Mouse (Mus musculus) layer of hippocampus, postnatal 14 days (tissue): Measurements from ENCODE around the gene Ntng1. TPM values are rescaled to one million over a fixed set of nuclear protein-coding genes. Genes with fewer than 3 reads are reported as not detected.
A peak's percentile ranks its signal among the peaks of the same experiment; 100 is the strongest.

Experiments
- DNase-seq, 2 experiments: peaks; one replicate each; pipeline ENCODE4 v3.0.0; 2021 to 2022; ENCODE audit warnings: low spot score in 2 of 2, mixed read lengths in 1 of 2
- total RNA-seq, 2 experiments: library from RNA; stranded (reverse); gene quantifications; 2 replicates each; pipeline ENCODE4 v1.2.3; 2021

The Ntng1 gene
- total RNA-seq, 2 experiments from 2014 or later = 21.5 to 38.6 TPM

DNA sequence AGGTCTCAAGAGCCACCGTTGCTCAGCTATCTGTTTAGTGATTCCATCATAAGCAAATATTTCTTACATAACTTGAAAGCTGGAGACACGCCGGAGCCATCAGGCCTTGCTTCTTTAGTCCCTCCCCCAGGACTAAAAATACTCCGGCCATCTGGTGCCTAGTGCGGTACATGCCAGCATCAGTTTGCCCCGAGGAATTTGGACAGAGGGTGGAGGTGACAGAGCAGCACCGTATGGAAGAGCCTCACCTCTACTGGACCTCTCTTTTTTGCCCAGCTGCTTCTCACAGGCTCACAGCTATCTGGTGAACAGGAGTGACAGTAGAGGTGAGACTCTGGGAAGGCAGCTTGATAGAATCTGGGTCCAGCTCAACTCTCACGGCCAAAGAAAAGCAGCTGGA is 211.6 kb downstream of the Ntng1 start:
- no peak for DNase-seq

DNA sequence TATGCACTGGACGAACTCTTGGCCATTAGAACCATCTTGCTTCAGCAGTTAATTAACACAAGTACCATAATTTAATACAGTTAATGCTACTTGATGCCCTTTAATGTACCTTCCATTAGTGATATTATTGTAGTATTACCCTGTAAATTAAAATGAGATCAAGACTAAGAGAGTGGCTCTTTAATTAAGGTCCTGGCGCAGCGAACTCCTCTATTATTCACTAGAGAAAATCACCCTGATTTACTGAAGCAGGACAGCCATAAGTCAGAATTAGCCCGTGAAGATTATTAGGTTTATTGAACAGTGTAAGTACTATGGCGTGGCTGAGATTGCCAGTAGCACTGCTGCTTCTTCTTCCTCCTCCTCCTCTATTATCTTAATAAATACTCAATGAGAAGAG is 212.8 kb downstream of the Ntng1 start:
- no peak for DNase-seq

DNA sequence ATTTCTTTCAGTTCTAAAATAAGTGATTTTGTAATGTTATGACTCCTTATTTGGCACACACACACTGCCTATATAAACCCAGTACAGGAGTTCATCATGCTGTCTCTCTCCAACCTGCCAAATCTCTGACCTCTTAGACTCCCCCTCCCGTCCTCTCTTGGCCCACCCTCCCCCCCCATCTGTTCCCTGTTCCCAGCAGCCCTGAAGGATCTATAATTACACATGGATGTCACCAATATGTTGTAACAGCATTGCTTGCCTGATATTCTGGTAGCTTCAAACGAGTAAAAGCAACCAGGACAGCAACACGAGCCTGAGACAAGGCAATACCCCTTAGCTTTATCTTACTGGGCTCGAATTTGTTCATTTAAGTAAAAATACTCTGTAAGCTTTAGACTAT is 220.0 kb downstream of the Ntng1 start:
- DNase-seq = no peak

DNA sequence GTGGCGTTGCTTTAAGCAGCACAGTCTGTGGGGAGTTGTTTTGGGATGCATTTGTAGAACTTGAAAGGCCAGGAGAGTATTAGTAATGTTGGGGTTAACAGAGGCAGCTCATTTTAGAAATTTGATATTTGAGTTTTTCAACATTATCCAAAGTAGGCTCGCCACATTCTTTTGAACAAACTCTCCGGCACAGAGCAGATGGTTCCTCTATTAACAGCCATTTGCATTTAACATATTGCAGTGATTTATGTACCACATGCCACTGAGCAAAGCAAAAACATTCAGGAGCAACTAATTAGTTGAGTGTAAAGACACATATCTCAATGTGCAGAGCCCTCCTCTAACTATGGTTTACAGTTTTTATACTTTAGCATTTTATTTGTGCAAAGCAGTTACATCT is 224.8 kb downstream of the Ntng1 start:
- peak in 1 of 2 experiments; percentile 71 for DNase-seq

DNA sequence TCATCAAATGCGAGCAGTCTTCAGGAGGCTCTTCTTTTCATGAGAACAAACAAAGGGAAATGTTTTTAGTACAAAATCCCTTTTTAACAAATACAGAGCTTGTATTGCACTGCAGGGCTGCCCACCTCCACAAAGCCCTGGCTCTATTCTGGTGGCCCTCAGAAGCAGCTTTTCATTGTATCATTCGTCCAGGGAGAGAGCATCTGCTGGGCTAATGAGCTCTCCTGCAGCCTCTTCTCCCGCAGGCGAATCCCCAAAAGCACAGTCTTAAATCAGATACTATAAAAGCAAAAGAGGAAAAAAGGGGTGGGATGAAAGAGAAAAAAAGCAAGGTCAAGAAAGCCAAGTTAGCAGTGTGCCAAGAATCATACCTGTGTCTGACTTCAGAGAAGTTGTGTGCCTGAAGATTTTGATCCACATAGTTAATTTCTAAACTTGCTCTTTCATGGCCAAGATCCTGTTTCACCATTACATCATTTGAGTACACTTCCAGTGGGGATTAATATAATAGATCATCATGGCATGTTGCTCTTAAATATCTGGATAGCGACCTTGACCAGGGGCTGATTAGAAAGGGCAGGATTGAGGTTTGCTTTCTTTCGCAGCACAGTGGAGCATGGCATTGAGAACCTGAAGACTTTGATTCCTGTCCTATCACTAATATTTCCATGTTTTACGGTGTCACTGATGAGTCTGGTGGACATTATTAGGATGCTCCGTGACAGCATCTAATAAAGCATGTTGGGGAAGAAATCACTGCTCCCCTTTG is 225.7 kb downstream of the Ntng1 start:
- no peak for DNase-seq

DNA sequence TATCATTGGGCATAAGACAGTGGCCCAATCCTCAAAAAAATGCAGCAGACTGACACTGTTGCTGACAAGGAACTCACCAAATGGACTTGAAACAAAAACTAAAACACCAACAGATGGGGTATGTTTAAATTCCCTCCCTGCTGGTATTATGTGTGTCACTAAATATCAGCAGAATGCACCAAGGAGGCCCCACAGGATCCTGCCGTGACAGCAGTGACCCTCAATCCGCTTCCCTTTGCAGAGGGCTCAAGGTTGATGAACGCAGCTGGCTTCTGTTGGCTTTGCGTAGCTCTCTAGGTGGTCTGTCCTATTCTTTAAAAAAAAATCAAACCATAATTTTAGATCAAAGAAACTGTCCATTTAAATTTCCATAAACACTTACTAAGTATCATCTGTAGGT is 226.7 kb downstream of the Ntng1 start:
- no peak for DNase-seq

DNA sequence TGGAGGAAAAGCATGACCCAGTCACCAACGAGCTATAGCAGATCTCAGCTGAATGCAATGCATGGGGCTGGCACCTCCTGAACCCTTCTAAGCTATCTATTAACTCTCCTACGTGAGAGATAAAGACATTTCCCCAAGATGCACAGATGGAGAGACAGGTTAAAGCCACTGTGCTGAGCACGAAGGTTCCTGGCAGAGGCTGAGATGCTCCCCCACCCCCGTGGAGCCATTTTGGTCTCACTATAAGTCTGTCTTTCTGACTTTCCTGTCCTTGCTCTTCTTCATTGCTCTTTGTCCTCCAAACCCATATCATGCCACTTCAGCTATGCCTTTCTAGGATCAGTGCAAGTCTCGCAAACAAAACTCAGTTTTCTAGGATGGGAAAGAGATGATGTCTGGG is 229.6 kb downstream of the Ntng1 start:
- no peak for DNase-seq

DNA sequence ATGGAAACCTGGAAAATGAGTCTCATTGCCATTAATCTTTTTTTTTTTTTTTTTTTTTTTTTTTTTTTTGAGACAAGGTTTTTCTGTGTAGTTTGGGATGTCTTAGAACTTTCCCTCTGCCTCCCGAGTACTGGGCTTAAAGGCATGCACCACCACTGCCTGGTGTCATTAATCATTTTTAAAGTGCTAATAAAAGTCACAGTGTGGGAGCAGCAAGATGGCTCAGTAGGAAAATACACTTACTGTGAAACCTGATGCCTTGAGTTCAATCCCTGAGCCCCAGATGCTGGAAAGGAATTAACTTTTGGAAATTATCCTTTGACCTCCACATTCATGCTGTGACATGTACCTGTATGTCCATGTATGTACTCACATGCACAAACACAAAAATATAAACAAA is 253.2 kb downstream of the Ntng1 start:
- no peak for DNase-seq

DNA sequence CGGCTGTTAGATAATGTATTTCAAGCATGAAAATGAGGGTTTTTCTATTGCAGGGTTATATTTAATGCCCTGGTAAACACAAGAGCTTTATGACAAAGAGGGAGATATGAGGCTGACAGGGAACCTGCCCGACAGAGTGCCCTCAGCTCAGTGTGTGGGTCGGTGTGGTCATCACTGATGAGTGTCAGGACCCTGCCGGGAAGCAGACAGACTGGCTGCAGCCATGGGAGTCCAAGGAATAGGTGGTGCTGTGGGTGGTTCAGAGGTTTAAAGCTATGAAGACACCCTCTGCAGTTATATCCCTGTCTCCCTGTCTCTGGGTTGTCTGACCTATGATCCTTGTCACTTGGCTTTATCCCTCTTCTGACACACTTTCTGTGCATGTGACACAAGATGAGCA is 258.1 kb downstream of the Ntng1 start:
- DNase-seq = no peak

DNA sequence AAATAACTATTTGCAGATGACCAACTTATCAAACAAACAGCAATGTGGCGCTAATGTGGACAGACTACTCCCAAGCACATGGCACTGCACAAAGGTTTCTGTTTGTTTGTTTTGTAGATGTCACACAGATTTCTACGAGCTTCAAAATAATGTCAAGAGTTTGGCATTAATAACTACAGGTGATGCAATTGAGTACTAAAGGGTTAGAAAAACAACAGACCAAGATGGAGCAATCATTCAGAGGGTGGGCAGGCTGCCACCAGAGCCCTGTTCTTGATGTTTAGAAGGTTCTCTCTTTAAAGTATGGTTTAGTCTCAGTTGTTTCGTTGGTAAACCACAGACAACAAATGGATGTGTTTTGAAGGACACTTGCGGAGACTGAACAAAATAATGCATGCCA is 264.8 kb downstream of the Ntng1 start:
- DNase-seq = no peak

DNA sequence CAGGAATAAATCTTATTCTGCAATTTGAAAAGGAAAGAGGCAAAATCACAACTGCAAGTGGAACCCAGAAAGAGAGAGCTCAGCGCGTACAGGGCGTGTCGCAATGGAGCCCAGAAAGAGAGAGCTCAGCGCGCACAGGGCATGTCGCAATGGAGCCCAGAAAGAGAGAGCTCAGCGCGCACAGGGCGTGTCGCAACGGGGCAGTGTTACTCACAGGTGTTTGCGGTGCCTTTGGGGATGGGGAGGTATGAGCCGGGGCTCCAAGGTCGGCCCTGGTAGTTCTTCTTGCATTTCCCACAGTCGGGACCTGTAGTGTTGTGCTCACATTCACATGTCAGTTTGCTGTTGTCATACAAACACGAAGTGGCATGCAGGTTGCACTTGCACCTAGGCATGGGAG is 271.8 kb downstream of the Ntng1 start:
- DNase-seq = no peak

DNA sequence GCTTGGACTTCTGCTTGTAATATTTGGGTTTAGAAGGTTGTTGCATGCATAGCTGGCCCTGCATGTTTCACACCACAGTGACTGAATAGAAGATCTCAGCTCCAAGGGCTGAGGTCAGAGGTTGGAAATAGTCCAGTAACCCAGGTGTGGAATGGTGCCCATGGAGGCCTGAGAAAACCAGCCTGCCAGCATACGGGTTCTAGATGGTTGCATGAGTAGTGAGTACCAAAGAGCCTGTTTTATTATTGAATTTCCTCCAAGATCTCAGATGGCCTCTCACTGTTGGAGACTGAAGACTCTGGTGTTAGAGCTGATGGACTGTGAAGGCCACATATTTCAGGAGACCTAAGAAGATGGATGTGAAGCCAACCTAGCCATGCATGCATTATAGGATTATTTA is 285.5 kb downstream of the Ntng1 start:
- no peak for DNase-seq

DNA sequence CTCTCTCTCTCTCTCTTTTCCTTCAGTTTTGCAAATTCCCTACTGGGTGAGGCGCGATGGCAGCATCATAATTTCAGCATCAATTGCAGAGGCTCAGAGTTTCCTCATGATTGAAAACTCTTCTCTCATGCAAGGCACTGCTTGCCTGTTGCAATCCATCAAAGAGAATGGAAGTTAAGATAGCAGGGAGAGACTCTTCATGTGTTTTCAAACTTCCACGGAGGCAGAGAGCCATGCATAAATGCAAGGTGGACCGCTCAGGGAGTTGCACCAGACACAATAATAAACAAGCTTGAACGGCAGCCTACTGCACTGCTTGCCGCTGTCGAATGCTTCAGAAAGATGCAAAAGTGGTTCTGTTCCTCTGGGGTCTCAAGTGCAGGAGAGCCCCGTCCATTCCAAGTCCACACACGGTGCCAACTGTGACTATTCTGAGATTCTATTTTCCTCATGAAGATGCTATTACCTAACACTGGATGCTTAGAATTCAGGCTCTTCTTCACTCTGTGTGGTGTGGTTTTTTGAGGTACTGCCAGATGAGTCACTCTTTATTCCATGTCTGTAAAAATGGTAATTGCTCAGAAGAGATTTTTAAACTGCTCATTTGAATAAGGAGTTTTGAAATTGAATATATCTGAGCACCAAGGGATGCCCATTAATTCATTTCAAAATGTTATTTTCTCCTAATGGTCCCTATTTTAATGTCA is 289.2 kb downstream of the Ntng1 start:
- DNase-seq = peak in 1 of 2 experiments; percentile 18

DNA sequence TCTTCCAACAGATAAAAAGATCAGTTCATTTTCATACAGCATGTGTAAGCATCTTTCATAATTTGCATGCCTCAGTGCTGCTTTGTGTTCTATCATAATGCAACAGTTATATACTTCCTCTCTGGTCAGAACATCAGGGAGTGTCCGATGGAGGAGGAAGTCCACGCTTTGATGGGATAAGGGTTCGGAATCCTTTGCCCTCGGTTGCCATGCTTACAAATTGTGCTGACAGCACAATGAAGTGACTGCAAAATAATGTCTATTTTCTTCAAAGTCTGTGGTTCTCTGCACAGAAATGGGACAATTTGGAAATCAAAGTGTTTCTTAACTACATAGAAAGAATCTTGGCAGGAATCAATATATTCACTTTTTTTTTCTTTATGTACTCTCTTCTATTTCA is 297.2 kb downstream of the Ntng1 start:
- DNase-seq = no peak

DNA sequence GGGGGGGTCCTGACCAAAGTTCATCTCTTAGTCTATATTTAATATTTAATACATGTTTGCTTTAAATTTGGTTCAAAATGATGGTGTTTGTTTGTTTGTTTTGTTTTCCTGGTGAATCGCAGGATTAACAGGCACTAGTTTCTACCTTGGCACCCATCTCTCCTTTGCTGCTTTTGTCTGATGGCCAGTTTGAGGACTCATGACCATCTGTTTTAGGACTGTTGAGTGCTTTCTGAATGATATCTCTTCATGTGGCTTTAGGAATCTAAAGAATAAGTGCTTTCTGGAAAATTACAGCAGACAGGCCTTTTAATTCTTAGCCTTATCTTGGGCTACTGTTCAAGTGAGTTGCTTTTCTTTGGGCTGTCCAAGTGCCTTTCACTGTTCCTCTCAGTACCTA is 318.0 kb downstream of the Ntng1 start:
- DNase-seq = no peak

DNA sequence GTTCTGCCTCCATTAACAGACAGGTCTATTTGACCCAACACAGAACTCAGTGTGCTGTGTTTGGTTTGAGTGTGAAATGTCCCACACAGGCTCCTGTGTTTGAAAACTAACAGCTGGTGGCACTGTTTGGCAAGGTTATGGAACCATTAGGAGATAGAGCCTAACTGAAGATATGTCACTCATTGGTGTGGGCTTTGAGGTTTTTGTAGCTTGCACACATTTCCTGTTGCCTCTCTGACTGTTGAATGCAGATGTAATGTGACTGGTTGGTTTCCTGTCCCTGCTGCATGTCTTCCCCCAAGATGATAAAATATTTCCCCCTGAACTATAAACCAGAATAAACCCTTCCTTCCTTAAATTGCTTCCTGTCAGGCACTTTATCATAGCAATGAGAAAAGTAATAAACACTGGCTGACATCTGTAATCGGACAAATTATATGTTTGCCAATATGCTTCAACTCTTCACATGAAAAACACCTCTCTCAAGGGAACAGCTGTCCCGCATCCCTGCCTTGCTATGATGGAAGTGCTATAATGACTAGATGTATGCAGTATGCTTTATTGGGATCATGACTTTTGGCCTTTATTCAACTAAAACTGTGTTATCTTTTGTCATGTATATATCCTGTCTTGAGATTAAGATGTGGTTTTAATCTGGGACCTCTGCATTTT is 320.9 kb downstream of the Ntng1 start:
- DNase-seq = no peak

DNA sequence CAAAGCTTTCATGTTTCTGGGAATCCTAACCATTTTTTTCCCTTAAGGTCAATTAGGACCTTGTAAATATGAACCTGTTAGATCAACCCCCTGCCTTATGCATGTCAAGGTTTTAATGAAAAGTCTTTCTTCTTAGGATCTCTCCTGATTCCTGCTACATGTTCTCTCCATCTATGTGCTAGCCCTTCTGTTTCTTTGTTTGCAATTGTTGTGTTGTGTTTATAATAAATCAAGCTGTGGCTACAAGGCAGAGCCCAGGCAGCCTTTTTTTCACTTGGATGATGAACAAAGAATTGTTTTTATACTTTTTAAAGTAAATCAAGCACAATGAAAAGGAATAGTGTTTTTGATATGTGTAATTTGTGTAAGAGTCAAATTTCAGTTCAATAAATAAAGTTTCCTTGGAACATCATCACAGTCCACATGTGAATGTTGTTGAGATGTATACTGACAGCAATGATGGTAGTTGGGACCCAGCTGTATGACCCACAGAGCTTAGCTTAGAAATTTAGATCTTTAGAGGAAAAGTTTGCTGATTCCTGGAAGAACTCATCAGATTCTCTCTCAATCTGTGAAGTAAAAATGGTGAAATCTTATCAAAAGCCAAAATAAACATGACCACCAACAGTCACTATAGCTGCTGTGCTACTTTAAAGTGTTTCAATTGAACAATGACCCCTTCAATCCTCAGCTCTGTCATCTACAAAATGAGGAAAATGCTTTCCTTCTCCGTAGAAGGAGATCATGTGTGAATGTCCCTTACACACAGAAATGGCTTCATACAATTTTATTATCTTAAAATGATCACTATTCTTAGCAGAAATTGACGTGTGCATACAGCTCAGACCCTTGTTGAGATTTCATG is 324.8 kb downstream of the Ntng1 start:
- no peak for DNase-seq

DNA sequence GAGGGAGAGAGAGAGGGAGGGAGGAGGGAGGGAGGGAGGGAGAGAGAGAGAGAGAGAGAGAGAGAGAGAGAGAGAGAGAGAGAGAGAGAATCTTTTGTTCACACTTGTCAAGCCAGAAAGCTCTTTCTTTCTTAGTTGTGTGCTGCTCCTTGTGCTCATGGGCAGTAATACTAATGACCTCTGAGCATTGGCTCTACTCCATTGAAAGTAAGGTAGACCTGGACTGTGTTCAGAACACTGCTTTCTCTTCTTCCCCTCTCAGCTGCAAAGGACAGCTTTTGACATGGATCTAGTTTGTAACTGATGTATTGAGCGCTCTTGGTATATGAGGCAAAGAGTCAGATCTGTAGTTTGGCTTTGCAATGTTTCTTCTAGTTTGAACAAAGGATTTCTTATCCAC is 334.7 kb downstream of the Ntng1 start:
- no peak for DNase-seq

DNA sequence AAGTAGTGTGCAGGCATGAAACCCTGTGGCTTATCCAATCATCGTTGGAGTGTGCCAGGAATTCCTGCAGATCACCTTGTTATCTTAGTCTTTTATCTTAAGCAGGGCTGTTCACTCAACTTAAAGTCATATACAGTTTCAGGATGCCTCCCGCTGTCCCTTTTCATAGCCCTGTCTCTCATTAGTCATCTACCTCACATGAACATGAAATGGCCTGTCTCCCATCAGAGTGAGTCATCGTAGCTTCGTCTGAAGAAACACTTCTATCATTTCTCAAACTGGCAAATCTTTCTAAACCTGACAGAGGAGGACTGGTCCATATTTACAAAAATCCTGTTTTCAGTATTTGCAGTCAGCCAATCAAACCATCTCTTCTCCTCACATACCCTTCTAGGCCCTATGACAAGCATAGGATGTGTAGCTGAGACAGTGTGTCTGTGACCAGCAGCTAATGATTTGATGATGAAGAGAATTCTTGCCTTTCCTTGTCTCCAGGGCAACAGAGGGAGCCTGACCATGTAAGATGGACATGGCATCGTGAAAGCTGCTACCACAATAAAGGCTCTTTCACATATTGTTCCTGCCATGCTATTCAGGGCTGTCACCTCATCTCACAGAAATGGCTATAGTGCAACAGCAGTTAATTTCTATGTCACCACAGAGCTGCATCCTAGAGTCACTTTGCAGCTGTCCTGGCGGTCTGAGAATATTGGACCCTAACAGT is 336.4 kb downstream of the Ntng1 start:
- no peak for DNase-seq

DNA sequence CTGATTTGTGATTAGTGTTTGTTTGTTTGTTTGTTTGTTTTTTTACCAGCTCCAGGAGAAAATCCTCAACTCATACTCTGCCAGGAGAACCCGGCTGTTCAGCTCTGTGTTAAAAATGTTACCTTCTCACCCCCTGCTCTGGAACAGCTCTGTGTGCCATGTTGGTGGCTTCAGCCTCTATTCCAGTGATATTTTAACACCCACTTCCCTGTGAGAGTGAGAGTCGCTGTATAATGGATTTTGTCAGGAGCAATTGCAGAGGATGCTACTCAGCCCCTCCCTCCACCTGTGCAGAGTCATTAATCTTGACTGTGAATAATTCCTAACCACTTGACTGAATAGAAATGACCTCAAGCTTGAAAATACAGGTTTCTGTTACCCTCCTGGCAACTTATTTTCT is 339.7 kb downstream of the Ntng1 start:
- no peak for DNase-seq

DNA sequence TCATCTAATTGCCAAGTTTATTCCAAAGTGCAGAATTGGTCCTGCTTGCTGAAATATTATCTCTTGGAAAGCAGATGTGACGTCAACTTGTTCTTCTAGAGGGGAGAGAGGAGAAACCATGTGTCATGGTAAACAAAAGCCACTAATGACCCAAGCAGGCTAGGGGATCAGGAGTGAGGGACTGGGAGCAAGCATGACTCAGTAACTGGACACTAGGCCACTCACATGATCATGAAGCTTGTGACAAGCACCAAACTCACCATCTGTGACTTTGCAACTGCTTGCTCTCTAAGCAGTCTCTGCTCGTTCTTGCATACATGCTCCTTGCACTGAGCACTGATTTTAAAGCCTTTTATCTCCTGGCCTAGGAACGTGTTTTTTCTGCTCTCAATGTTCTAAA is 340.2 kb downstream of the Ntng1 start:
- no peak for DNase-seq
